Mouse (Mus musculus): ENCODE results near the gene 4930558K02Rik. TPM values are rescaled to one million over a fixed set of nuclear protein-coding genes. Genes with fewer than 3 reads are reported as not detected.

The 4930558K02Rik gene
- total and polyA plus RNA-seq, 2 experiments from 2014 or later, result 0.25 TPM; not detected in 1

GRCm38 (mm10) chr1:161998781-161999180 is 19.3 kb upstream of the 4930558K02Rik start:
- no peaks in the 10 kb centered on the region for H3K4me1 ChIP-seq (ENCODE audit: insufficient read depth)
- no peak for ATAC-seq
- no peak for TF ChIP-seq CTCF (IDR thresholded peaks at IDR 0.05; ENCODE audit: low read depth)
- no peaks in the 10 kb centered on the region for H3K27me3 ChIP-seq (ENCODE audit: insufficient read depth, low read length)
- no peak overlapping the region for H3K4me2 ChIP-seq (ENCODE audit: low read depth)
- DNase-seq, result no peak
- H3K36me3 ChIP-seq (ENCODE audit: insufficient read depth), result no peaks in the 10 kb centered on the region
- no peaks in the 10 kb centered on the region for H3K9me3 ChIP-seq (ENCODE audit: low read length)
- 73% methylated on average over 4 of the region's 4 CpGs for WGBS
- no peak overlapping the region for H3K4me3 ChIP-seq (ENCODE audit: low read depth, low read length)
- no peak overlapping the region for H3K27ac ChIP-seq (ENCODE audit: low read depth, low read length)
- no peak overlapping the region for H3K9ac ChIP-seq

- H3K36me3 ChIP-seq (ENCODE audit: insufficient read depth), result no peaks in the 10 kb centered on the region
- no peaks in the 10 kb centered on the region for H3K27me3 ChIP-seq (ENCODE audit: insufficient read depth, low read length)
- 94% methylated on average over 7 of the region's 7 CpGs for WGBS
- no peak overlapping the region for H3K27ac ChIP-seq (ENCODE audit: low read depth, low read length)
- H3K4me2 ChIP-seq (ENCODE audit: low read depth), result no peak overlapping the region
- H3K4me1 ChIP-seq (ENCODE audit: insufficient read depth), result no peaks in the 10 kb centered on the region
- H3K9ac ChIP-seq, result no peak overlapping the region
- no peak overlapping the region for H3K4me3 ChIP-seq (ENCODE audit: low read depth, low read length)
- no peak for TF ChIP-seq CTCF (IDR thresholded peaks at IDR 0.05; ENCODE audit: low read depth)
- H3K9me3 ChIP-seq (ENCODE audit: low read length), result no peaks in the 10 kb centered on the region
- DNase-seq (no peak), ATAC-seq (no peak)
Observed at GRCm38 (mm10) chr1:161992389-161992788, 13.0 kb upstream of the 4930558K02Rik start.

DNA sequence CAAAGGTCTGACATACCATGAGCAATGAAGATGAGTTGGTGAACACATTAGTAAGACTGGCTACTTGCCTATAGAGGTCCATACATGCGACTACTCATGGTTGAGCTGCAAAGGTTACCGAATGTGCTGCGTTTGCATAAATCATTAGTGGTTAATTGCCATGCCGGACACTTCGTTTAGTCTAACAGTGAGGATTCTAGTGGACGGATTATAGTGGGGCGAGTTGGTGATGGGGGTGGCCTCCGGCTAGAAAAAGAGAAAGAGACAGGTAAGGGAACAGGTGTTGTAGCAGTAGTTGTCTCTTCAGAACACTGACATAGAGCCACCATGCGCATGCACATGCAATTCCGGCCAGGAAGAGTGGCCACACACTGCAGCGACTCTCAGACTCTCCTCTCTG is 12.4 kb upstream of the 4930558K02Rik start:
- Histone ChIP-seq H3K4me1 (ENCODE audit: insufficient read depth) (no peaks in the 10 kb centered on the region), H3K27ac (ENCODE audit: low read depth, low read length) (no peak overlapping the region), H3K27me3 (ENCODE audit: insufficient read depth, low read length) (no peaks in the 10 kb centered on the region), H3K4me2 (ENCODE audit: low read depth) (no peak overlapping the region), H3K36me3 (ENCODE audit: insufficient read depth) (no peaks in the 10 kb centered on the region), H3K9me3 (ENCODE audit: low read length) (no peaks in the 10 kb centered on the region), H3K4me3 (ENCODE audit: low read depth, low read length) (no peak overlapping the region), H3K9ac (no peak overlapping the region)
- DNase-seq (no peak), ATAC-seq (no peak)
- no peak for TF ChIP-seq CTCF (IDR thresholded peaks at IDR 0.05; ENCODE audit: low read depth)
- WGBS, result 90% methylated on average over 11 of the region's 11 CpGs

GRCm38 (mm10) chr1:161990684-161991578 is 11.5 kb upstream of the 4930558K02Rik start:
- WGBS, result 65% methylated on average over 10 of the region's 10 CpGs
- Histone ChIP-seq H3K27ac (ENCODE audit: low read depth, low read length) (no peak overlapping the region), H3K4me3 (ENCODE audit: low read depth, low read length) (no peak overlapping the region), H3K9me3 (ENCODE audit: low read length) (no peaks in the 10 kb centered on the region), H3K27me3 (ENCODE audit: insufficient read depth, low read length) (no peaks in the 10 kb centered on the region), H3K36me3 (ENCODE audit: insufficient read depth) (no peaks in the 10 kb centered on the region), H3K9ac (no peak overlapping the region), H3K4me1 (ENCODE audit: insufficient read depth) (no peaks in the 10 kb centered on the region), H3K4me2 (ENCODE audit: low read depth) (no peak overlapping the region)
- DNase-seq, result no peak
- no peak for ATAC-seq
- TF ChIP-seq CTCF (IDR thresholded peaks at IDR 0.05; ENCODE audit: low read depth), result no peak

GRCm38 (mm10) chr1:161983979-161984566 is 4.6 kb upstream of the 4930558K02Rik start:
- ATAC-seq, result no peak
- no peak overlapping the region for H3K9ac ChIP-seq
- no peak for DNase-seq
- no peak overlapping the region for H3K4me2 ChIP-seq (ENCODE audit: low read depth)
- no peaks in the 10 kb centered on the region for H3K9me3 ChIP-seq (ENCODE audit: low read length)
- TF ChIP-seq CTCF (IDR thresholded peaks at IDR 0.05; ENCODE audit: low read depth), result no peak
- WGBS, result 34% methylated on average over 4 of the region's 4 CpGs
- no peaks in the 10 kb centered on the region for H3K36me3 ChIP-seq (ENCODE audit: insufficient read depth)
- no peaks in the 10 kb centered on the region for H3K27me3 ChIP-seq (ENCODE audit: insufficient read depth, low read length)
- H3K27ac ChIP-seq (ENCODE audit: low read depth, low read length), result no peak overlapping the region
- no peaks in the 10 kb centered on the region for H3K4me1 ChIP-seq (ENCODE audit: insufficient read depth)
- H3K4me3 ChIP-seq (ENCODE audit: low read depth, low read length), result no peak overlapping the region

GRCm38 (mm10) chr1:161983451-161983850 is 4.0 kb upstream of the 4930558K02Rik start:
- Histone ChIP-seq H3K27me3 (ENCODE audit: insufficient read depth, low read length) (no peaks in the 10 kb centered on the region), H3K4me3 (ENCODE audit: low read depth, low read length) (no peak overlapping the region), H3K4me2 (ENCODE audit: low read depth) (no peak overlapping the region), H3K36me3 (ENCODE audit: insufficient read depth) (no peaks in the 10 kb centered on the region), H3K27ac (ENCODE audit: low read depth, low read length) (no peak overlapping the region), H3K4me1 (ENCODE audit: insufficient read depth) (no peaks in the 10 kb centered on the region), H3K9ac (no peak overlapping the region), H3K9me3 (ENCODE audit: low read length) (no peaks in the 10 kb centered on the region)
- 62% methylated on average over 6 of the region's 6 CpGs for WGBS
- DNase-seq (no peak), ATAC-seq (no peak)
- no peak for TF ChIP-seq CTCF (IDR thresholded peaks at IDR 0.05; ENCODE audit: low read depth)

DNA sequence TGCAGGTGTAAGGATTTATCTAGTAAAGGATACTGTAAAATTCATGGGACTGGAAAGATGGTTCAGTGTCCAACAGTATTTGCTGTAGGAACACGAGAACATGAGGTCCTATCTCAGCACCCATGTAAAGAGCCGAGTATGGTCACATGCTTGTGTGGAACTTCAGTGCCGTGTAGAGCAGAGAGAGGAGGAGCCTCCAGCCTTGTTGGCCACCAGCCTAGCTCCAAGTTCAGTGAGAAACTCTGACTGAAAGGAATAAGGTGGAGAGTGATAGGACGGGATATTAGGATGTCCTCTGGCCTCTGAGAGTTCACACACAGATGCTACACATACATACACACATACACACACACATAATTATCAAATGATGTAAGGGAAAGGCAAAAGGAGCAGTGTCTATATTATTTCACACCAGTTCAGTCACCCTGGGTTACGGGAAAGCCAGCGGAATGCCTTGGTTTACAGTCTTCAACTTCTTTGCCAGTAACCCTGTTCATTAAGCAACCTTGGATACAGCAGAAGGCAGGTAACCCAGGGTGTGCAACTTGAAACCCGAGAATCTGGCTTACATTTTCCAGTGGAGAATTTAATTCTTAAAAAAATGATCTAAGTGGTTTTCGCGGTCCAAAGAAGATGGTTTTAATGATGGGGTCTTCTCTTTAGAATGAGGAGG is 1.3 kb upstream of the 4930558K02Rik start:
- DNase-seq (no peak), ATAC-seq (no peak)
- TF ChIP-seq CTCF (IDR thresholded peaks at IDR 0.05; ENCODE audit: low read depth), result no peak
- WGBS, result 84% methylated on average over 9 of the region's 9 CpGs
- Histone ChIP-seq H3K27me3 (ENCODE audit: insufficient read depth, low read length) (no peaks in the 10 kb centered on the region), H3K9ac (no peak overlapping the region), H3K36me3 (ENCODE audit: insufficient read depth) (no peaks in the 10 kb centered on the region), H3K4me2 (ENCODE audit: low read depth) (no peak overlapping the region), H3K9me3 (ENCODE audit: low read length) (no peaks in the 10 kb centered on the region), H3K27ac (ENCODE audit: low read depth, low read length) (no peak overlapping the region), H3K4me1 (ENCODE audit: insufficient read depth) (no peaks in the 10 kb centered on the region), H3K4me3 (ENCODE audit: low read depth, low read length) (no peak overlapping the region)

Data from forebrain, postnatal 0 days (tissue).